Mouse (Mus musculus) thymus, postnatal 0 days (tissue): ENCODE measurements around the gene Fzd2. TPM values are rescaled to one million over a fixed set of nuclear protein-coding genes. Genes with fewer than 3 reads are reported as not detected.

Experiments
- DNase-seq: peaks from one replicate; pipeline ENCODE4 v3.0.0-alpha.2; 2015; ENCODE audit warnings: low spot score
- polyA plus RNA-seq: library from polyadenylated mRNA; unstranded; fragments of >200 nt; fragmentation: Nextera tagmentation; extraction: Ambion mirVana; gene quantifications from 2 replicates; pipeline ENCODE4 v1.2.1, GENCODE M21; 2015

Gene Fzd2
- polyA plus RNA-seq, 1 experiment from 2014 or later: 3.9 TPM

- DNase-seq: no peak
Measured at GRCm38 (mm10) chr11:102619449-102619848, 15.3 kb downstream of the Fzd2 start.

DNA sequence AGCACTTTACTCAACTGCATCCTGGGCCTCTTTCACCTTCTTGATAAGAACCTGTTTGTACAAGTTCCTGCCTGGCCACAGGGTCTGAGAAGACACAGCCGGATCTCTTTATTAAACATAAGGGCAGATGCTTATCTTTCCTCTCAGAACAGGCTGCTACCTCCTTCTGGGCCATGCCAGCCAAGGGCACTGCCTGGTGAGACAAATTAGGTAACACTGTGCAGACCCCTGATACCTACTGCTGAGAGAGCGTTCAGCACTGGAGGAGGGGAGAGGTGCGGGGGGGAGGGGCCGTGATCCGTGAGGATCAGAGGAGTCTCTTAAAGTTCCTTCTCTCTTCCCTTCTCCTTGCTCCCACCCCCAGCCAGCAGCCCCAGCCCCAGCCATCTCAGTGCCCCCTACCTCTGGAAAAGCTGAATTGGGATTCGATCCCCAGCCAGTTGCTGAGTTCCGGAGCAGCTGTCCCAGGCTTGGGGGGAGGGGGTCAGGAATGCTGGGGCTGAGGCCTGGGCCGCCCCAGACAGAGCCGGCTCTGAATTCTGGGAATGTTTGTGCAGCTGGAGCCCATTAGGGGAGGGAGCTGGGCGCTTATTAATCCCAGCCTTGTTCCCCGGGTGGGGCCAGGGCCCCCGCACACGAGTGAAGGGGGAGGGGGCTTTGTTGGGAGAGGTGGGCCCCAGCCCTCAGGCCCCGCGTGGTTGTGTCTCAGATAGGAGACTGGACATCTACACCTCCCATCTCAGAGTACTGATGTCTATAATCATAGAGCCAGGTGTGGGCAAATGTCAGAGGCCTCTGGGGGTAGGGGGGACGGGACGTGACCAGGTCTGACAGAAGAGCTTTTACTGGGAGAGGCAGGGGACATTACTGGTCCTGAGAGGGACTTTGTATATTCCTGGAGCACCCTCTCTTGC is 19.9 kb downstream of the Fzd2 start:
- no peak for DNase-seq

DNA sequence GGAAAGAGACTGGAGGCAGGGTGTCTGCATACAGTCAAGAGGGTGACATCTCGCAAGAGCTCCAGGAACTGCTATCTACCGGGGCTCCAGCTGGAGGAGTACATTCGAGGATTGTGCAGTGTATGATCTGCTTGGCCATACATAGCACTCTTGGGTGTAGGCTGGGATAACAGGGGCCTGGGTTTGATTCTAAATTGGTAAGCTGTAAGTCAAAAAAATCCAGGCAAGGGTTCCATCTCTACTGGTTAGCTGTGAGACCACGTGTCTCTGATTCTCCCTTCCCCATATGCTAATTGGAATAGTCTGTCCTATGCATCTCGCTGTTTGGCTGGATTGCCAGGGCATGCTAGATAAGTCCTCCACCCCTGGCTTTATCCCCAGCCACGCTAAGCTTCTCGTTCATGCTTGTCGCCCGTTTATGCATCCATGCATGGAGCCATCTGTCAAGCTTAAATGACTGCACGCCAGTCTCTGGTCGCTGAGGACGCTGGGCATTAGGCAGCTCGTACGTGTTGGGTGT is 20.8 kb downstream of the Fzd2 start:
- no peak for DNase-seq

DNA sequence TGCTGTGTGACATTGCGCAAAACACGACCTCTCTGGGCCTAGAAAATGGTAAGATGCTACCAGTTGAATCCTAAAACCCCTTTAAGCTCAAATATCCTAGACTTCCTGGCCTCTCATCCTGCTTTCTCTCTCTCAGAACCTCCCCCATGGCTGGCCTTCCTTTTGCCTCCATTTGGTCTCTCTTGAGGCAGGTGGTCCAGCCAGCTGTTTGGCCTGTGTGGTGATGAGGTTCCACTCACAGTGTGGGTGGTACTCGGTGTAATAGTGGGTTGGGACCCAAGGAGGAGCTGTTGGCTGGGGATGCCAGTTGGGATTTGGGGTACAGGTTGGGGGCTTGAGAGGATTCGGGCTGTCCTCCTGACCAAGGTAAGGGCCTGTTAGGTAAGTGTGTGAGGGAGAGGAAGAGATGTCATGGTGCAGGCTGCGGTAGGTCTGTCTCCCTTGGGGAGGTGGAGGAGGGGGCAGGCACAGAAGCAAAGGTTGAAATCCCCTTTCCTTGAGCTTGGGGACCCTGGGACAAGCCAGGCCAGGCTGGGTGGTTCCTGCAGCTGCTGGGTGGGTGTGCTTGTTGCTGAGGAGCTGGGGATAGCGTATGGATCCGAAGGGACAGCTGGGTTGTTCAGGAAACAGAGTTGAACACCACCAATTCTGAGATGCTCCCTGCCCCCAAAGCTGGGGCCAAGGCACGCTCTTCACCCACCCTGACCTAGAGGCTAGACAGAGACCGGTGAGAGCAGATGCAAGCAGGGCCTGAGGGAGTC is 23.2 kb downstream of the Fzd2 start:
- no peak for DNase-seq

- no peak for DNase-seq
Measured at GRCm38 (mm10) chr11:102628529-102628928, 24.3 kb downstream of the Fzd2 start.

DNA sequence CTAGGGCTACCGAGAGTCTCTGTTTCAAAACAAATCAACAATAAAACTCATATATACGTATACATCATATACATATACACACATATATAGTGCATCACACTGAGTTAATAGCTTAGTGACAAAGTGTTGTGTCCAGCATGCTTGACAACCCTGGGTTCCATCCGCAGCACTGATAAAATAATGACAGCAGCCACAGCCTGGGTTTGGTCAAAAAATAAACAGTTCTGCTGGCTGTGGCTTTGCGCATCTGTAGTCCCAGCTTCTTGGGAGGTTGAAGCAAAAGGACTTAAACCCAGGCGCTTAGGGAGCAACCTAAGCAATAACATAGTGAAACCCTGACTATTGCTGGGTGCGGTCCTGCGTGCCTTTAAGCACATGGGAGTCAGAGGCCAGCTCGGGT is 25.2 kb downstream of the Fzd2 start:
- DNase-seq: no peak

- DNase-seq: no peak
Measured at GRCm38 (mm10) chr11:102630731-102631130, 26.5 kb downstream of the Fzd2 start.

- DNase-seq: no peak
Measured at GRCm38 (mm10) chr11:102631203-102631602, 27.0 kb downstream of the Fzd2 start.

DNA sequence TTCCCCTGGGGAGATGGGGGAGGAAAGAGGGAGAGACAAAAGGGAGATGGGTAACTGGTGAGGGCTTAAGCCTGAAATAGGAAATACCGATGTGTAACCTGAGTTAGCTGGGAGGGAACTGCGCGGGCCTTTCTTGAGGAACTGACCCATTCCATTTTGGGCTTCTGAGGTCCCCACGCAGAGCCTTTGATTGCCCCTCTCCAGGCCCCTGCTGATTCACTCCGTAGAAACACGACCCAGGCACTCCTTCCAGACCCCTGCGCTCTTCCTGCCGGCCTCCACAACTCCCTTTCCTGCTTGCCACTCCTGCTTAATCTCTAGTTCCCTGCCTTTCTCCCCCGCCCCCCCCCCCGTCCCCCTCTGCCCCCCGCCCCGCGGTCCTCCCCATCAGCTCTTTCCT is 28.5 kb downstream of the Fzd2 start:
- DNase-seq: no peak

- no peak for DNase-seq
Measured at GRCm38 (mm10) chr11:102633379-102633778, 29.2 kb downstream of the Fzd2 start.

GRCm38 (mm10) chr11:102636887-102637286 is 32.7 kb downstream of the Fzd2 start:
- no peak for DNase-seq

DNA sequence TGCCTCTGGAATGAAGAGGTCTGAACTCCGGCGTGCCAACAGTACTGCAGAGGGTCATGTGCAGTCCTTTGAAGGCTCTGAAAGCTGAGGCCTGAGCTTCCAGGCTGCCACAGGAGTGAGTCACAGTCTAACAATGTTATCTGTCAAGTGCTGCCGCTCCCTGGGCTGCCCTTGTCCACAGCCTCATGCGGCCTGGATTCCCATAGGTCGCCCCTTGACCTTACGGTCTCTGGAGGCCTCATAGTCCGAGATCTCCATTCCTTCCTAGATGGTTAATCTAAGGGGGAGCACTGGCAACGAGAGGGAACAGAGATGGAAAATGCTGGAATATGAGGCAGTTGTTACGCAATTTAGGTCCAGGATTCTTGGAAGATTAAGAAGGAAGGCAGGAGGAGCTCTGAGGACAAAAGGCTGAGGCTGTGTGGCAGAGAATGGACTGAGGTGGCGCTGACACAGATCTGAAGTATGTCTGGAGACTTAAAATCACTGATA is 39.7 kb downstream of the Fzd2 start:
- DNase-seq: no peak

DNA sequence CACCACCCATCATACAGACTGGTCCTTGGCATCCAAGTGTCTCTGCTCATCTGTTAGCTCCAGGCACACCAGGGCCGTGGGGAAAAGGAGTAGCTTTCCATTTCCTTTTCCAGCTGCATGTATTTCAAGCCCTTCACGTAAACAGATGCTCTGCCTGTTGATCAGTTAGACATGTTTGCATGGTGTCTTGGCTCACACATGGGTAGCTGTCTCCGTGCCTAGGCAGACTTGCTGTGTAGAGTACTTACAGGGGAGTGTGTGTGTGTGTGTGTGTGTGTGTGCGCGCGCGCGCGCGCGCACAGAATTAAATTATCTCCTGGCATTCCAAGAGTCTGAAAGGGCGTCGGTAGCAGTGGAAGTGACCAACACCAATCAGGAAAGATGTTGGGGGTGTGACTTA is 42.0 kb downstream of the Fzd2 start:
- DNase-seq: no peak

- no peak for DNase-seq
Measured at GRCm38 (mm10) chr11:102647885-102648284, 43.7 kb downstream of the Fzd2 start.

- peak; percentile 45 for DNase-seq
Measured at GRCm38 (mm10) chr11:102651381-102651780, 47.2 kb downstream of the Fzd2 start.

GRCm38 (mm10) chr11:102652844-102653243 is 48.6 kb downstream of the Fzd2 start:
- peak; percentile 18 for DNase-seq

DNA sequence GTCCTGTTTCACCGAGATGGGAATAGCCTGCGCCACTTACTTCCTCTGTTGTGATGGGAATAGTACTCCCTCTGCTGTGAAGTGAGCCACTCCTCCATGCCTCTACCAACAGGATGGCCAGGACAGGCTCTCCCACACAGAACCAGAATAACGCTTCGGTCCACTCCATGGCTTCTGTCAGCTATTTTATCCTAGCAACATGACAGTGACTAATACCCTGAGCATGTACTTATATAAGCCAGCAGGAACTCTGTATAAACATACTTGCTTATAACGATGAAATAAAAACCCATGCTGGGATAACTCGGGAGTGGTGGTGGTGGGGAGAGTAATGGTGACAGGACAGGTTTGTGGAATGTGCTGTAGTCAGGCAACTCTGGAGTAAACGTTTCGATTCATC is 51.7 kb downstream of the Fzd2 start:
- no peak for DNase-seq

- DNase-seq: no peak
Measured at GRCm38 (mm10) chr11:102656326-102656926, 52.2 kb downstream of the Fzd2 start.

- no peak for DNase-seq
Measured at GRCm38 (mm10) chr11:102656931-102657330, 52.7 kb downstream of the Fzd2 start.
